Mouse (Mus musculus): ENCODE measurements around the gene Kcnq5. TPM values are rescaled to one million over a fixed set of nuclear protein-coding genes. Genes with fewer than 3 reads are reported as not detected.
"Not testable (repeated sequence)": the region's sequence is repeated elsewhere in the genome, so short reads cannot be mapped to it uniquely, and the experiment has no call there.

The Kcnq5 gene
- total RNA-seq, 1 experiment from 2014 or later: 0.58 TPM

GRCm38 (mm10) chr1:21466431-21466830 is 495.3 kb downstream of the Kcnq5 start:
- DNase-seq: no peak

GRCm38 (mm10) chr1:21460941-21461689 is 500.6 kb downstream of the Kcnq5 start:
- DNase-seq: peak; percentile 75

DNA sequence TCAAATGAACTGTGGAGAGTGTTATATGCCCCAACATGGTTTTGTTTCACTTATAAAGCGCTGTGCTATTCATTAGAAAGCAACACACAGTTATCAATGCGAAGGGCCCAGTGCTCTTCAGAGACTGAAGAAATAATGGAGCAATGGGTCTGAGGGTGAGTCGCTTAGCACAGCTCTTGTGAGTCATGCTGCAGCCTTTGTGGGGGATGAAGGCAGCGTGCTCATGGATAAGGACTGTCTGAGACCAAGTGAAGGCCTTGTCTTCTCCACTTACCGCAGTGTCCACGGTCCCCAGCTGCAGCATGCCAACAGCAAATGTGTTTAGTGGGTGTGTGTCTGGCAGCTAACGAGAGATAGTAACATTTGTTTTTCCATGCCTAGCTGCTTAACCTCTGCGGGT is 503.2 kb downstream of the Kcnq5 start:
- peak; percentile 2 for DNase-seq

DNA sequence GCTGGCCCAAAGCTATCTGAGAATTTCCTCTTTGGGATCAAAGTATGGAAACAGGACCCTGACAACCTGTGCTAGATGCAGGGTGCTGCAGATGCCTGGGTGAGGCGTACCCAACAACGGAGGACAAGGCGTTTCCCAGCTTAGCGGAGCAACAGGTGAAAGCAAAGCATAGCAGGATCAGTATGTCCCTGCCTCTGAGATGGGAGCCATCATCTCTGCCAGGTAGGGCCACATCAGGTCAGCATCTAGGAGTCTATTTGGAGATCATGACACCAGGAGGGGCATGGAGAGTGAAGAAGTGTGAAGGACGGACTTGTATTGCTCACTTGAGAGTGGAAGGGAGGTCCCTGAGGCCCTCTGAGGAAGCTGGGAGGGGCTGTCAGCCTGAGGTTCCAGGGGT is 505.8 kb downstream of the Kcnq5 start:
- DNase-seq: no peak

GRCm38 (mm10) chr1:21448227-21448626 is 513.5 kb downstream of the Kcnq5 start:
- DNase-seq: no peak

DNA sequence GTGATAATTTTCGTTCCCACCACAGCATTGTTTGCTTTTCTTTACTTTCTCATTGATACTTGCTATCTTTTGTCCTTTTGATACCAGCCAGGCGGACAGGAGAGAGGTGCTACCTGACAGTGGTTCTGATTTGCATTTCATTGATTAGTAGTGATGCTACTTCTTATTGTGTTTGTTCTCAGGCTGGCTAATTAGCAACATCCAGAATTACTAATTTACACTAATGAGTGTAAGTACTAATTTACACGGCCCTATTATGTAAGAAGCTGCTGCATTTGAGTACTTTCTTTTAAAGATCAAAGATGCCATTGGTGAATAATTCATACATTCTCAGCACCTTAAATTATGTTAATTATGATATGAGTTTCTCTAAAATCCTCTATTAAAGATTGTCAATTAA is 525.0 kb downstream of the Kcnq5 start:
- no peak for DNase-seq

DNA sequence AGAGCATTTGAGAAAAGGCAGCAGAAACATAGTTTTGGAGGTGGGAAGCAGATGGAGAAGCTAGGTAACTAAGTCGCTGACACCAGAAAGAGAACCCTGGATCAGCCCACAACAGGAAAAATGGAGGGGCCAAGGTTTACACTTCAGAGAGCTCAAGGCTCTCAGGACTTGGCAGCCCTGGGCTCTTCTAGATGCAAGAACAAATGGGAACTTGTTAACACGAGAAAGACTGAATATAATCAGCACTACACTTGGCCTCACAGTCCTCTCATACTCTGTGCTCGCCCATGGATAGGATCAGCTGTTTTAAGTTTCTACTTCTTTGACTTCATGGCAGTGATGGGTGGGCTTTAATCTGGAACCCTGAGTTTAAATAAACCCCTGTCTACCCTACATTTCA is 526.9 kb downstream of the Kcnq5 start:
- no peak for DNase-seq

- DNase-seq: no peak
These were observed 530.1 kb downstream of the Kcnq5 start for GRCm38 (mm10) chr1:21431666-21432065.

- DNase-seq: no peak
These were observed 533.7 kb downstream of the Kcnq5 start for GRCm38 (mm10) chr1:21428079-21428478.

- no peak for DNase-seq
These were observed 536.1 kb downstream of the Kcnq5 start for GRCm38 (mm10) chr1:21425654-21426053.

DNA sequence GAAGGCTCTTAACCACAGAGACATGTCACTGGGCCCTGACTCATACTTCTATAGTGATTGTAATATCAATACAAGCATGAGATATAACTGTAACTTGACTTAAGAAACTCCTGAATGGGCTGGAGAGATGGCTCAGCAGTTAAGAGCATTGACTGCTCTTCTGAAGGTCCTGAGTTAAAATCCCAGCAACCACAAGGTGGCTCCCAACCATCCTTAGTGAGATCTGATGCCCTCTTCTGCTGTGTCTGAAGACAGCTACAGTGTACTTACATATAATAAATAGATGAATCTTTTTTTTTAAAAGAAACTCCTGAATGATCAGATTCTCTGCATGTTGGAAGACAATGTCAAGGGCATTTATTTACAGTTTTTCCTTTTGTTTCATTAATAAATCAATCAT is 542.4 kb downstream of the Kcnq5 start:
- DNase-seq: no peak

DNA sequence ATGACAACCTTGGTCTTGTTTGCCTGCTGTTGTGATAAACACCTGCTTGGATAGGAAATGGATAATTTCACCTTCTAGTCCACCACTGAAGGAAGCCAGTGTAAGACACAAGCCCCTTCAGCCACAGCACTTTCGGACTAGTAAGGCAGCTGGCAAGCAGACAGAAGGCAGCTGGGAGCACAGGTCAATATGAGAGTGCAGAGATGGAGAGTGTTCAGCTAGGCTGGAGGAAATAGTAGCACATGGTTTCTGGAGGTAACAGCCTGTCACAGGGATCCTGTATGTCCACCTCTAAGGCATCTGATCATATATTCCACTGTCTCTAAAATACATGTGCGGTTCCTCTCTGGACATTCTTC is 549.6 kb downstream of the Kcnq5 start:
- no peak for DNase-seq

GRCm38 (mm10) chr1:21411331-21412196 is 550.2 kb downstream of the Kcnq5 start:
- DNase-seq: peak; percentile 28

- DNase-seq: no peak
These were observed 554.5 kb downstream of the Kcnq5 start for GRCm38 (mm10) chr1:21407266-21407665.

DNA sequence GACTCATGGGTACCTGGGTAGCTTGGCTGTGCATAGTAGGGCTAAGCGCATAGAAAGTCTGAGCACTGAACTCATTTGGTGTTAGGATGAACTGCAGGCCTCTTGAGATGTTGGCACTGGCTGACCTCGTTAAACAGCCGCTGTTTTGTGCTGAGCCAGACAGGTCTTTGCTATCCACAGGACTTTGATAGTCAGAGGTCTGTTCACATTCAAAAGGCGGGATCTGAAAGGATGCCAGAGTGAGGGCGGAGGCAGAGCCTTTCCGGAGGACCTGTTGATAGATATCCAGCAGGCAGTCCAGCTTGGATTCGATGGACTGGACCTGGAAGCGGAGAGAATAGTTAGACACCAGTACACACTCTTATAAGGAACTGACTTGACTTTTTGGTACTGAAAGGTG is 558.9 kb downstream of the Kcnq5 start:
- no peak for DNase-seq

DNA sequence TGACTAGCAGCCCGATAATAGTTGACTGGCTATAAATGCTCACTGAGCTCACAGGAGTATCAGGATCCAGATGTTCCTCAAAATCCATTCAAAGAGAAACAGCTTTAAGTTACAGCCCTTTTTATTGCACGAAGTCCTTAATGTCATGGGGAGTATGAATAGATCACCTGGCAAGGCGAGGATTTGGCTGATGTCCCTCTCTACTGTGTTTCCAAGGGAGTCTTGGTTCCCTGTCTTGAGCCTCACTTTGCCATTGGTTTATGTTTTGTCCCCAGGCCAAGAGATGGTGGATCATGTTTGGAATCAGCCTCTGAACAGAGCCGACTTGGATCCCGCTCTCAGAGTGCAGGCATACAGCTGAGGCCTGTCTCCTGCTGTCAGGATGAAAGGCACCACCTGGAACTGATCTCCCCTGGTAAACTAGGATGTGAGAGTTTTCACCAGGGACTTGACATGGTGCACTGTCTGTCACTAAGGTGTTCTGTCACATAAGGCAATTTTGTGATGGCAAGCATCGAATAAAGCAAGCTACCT is 570.5 kb downstream of the Kcnq5 start:
- DNase-seq: no peak

GRCm38 (mm10) chr1:21383256-21383655 is 578.5 kb downstream of the Kcnq5 start, which contains the start of gene Khdc1b:
TSS of gene Khdc1b (plus strand) at chr1:21383556.
- DNase-seq: no peak

GRCm38 (mm10) chr1:21368031-21368430 is 593.7 kb downstream of the Kcnq5 start, which contains the start of gene Khdc1c:
TSS of gene Khdc1c (plus strand) at chr1:21368331.
- DNase-seq: not testable (repeated sequence)

DNA sequence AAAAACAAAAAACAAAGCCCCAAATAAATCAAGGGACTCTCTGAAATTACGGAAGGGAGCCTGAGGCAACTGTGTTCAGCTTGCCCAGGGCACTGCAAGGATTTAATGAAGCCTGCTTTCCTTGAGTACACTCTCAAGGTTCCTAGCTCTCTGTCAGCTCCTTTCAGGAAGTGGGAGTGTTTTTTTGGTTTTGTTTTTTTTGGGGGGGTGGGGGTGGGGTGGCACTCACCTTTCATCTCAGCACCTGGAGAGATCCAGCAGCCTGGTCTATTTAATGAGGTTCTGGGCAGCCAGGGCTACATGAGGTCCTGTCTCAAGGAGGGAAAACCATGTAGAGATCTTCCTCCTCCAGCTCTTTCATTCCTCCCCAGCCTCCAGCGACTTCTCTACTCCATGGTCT is 612.4 kb downstream of the Kcnq5 start, which contains the start of gene Khdc1a:
TSS of gene Khdc1a (plus strand) at position 301 of the 400 bp plus-strand sequence.
- no peak for DNase-seq
